Mouse (Mus musculus) megakaryocyte, embryonic 14.5 days (primary cell): ENCODE measurements around the gene Slc23a2.

Experiments used
- FLI1 ChIP-seq: IDR thresholded peaks from 2 replicates; pipeline ENCODE4 v1.6.1; 2012; ENCODE audit warnings: low read length, inconsistent platforms, mixed read lengths
- GATA1 ChIP-seq: IDR thresholded peaks from 3 replicates; pipeline ENCODE4 v1.6.1; 2012; ENCODE audit warnings: mixed read lengths, low read length, inconsistent platforms, borderline replicate concordance

DNA sequence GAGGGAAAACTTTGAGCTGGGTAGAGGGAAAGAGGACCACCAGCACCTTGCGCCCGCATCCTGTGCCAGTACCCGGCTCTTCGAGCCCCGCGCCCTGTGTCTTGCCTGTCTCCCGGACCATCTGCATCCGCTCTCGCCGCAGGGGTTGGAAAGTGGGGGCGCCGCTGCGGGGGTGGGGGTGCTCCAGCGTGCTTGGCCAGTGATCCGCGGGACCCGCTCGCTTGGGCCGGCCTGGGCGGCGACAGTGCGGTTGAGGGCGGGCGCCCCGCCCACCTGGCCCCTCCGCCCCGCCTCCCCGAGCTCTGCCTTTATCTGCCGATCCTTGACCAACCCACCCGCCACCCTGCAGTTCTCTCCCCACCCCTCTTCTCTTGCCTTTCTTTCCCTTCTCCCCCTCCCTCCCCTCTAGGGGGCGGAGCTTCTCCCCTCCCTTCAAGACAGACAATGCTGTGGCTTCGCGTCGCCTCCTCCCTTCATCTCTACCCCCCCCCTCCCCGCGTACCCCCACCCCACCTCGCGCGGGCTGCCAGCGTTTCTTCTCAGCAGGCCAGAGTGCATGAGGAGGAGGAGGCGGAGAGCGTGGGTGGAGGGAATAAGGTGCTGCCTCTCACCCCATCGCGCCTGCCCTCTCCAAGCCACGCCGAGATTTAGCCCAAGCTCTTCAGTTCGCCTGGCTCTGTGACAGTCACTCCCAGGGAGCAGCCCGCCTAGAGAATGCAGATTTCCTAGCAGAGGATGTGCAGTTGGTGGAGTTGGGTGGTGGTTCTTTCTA, 115.1 kb downstream of the Slc23a2 start, which contains the start of gene Rassf2:
- TF ChIP-seq GATA1 = no peak
- TF ChIP-seq FLI1 = no peak
